Mouse (Mus musculus) ovary, adult 2 months (tissue): Measurements from ENCODE around the gene Dcpp3. TPM values are rescaled to one million over a fixed set of nuclear protein-coding genes. Genes with fewer than 3 reads are reported as not detected.

Experiments
- polyA plus RNA-seq: library from polyadenylated mRNA; depleted of rRNA; stranded (reverse); fragments of >200 nt; gene quantifications from 2 replicates; pipeline ENCODE4 v1.2.3, GENCODE M21; 2012; rRNA removed

The Dcpp3 gene
- polyA plus RNA-seq: 7.0 and 7.8 TPM in 2 replicates

GRCm38 (mm10) chr17:23917158-23917557 lies at the start of gene Dcpp3:
TSS of gene Dcpp3 (plus strand) at chr17:23917458.

GRCm38 (mm10) chr17:23867756-23868155 lies 49.5 kb upstream of the Dcpp3 start, which contains the start of gene Prss21:
TSS of gene Prss21 (plus strand) at chr17:23868056.

GRCm38 (mm10) chr17:23880576-23880975 lies 36.7 kb upstream of the Dcpp3 start, which contains the start of the genes Dcpp1 and Dcpp2:
TSS of gene Dcpp1 (plus strand) at chr17:23880876.
TSS of gene Dcpp2 (plus strand) at chr17:23880880.

GRCm38 (mm10) chr17:23941372-23941771 lies 24.1 kb downstream of the Dcpp3 start, which contains the start of gene Sbp:
TSS of gene Sbp (plus strand) at chr17:23941672.

GRCm38 (mm10) chr17:23955174-23955573 lies 37.9 kb downstream of the Dcpp3 start, which contains the start of gene Sbpl:
TSS of gene Sbpl (minus strand) at chr17:23955274.

Other genes with a start within 250 kb of the Dcpp3 start
- gene Hcfc1r1, start 243.9 kb upstream of the Dcpp3 start, polyA plus RNA-seq: 255 and 265 TPM in 2 replicates
- gene Thoc6, start 243.6 kb upstream of the Dcpp3 start, polyA plus RNA-seq: 33.8 and 40.2 TPM in 2 replicates
- gene Tnfrsf12a, start 240.0 kb upstream of the Dcpp3 start, polyA plus RNA-seq: 86.1 and 128 TPM in 2 replicates
- 0.17 and 0.45 TPM in 2 replicates for gene Cldn6, start 238.2 kb upstream of the Dcpp3 start, polyA plus RNA-seq
- 0.43 and 0.55 TPM in 2 replicates for gene Cldn9, start 233.4 kb upstream of the Dcpp3 start, polyA plus RNA-seq
- 0.20 and 0.23 TPM in 2 replicates for gene 1520401A03Rik, start 194.7 kb upstream of the Dcpp3 start, polyA plus RNA-seq
- gene Pkmyt1, start 191.1 kb upstream of the Dcpp3 start, polyA plus RNA-seq: 42.7 and 44.1 TPM in 2 replicates
- gene Paqr4, start 176.6 kb upstream of the Dcpp3 start, polyA plus RNA-seq: 53.7 and 55.7 TPM in 2 replicates
- gene Kremen2, start 171.6 kb upstream of the Dcpp3 start, polyA plus RNA-seq: 0.11 and 0.25 TPM in 2 replicates
- gene Flywch1, start 145.9 kb upstream of the Dcpp3 start, polyA plus RNA-seq: 49.4 and 56.6 TPM in 2 replicates
- 14.5 and 15.3 TPM in 2 replicates for gene Flywch2, start 131.4 kb upstream of the Dcpp3 start, polyA plus RNA-seq
- 840 and 913 TPM in 2 replicates for gene Srrm2, start 126.9 kb upstream of the Dcpp3 start, polyA plus RNA-seq
- 548 and 704 TPM in 2 replicates for gene Elob, start 88.3 kb upstream of the Dcpp3 start, polyA plus RNA-seq
- gene Prss33, start 81.4 kb upstream of the Dcpp3 start, polyA plus RNA-seq: 0.15 and 0.17 TPM in 2 replicates
- gene Prss32, start 73.6 kb upstream of the Dcpp3 start, polyA plus RNA-seq: 0.71 and 1.6 TPM in 2 replicates
- gene Prss41, start 73.3 kb upstream of the Dcpp3 start, polyA plus RNA-seq: 0.32 and 0.58 TPM in 2 replicates
- not detected in 2 replicates for gene Prss21, start 49.4 kb upstream of the Dcpp3 start, polyA plus RNA-seq
- 1.0 and 5.2 TPM in 2 replicates for gene Dcpp1, start 36.6 kb upstream of the Dcpp3 start, polyA plus RNA-seq
- 1.0 and 1.4 TPM in 2 replicates for gene Dcpp2, start 36.6 kb upstream of the Dcpp3 start, polyA plus RNA-seq
- gene Sbp, start 24.2 kb downstream of the Dcpp3 start, polyA plus RNA-seq: not detected in 2 replicates
- 0.26 TPM in 1 of 2 replicates, not detected in the other for gene Sbpl, start 37.8 kb downstream of the Dcpp3 start, polyA plus RNA-seq
- gene Prss30, start 63.1 kb downstream of the Dcpp3 start, polyA plus RNA-seq: 3.5 and 5.3 TPM in 2 replicates
- gene Prss22, start 80.6 kb downstream of the Dcpp3 start, polyA plus RNA-seq: 0.81 and 0.92 TPM in 2 replicates
- 0.39 and 0.77 TPM in 2 replicates for gene Prss27, start 120.7 kb downstream of the Dcpp3 start, polyA plus RNA-seq
- 51.8 and 52.0 TPM in 2 replicates for gene Kctd5, start 156.0 kb downstream of the Dcpp3 start, polyA plus RNA-seq
- 21.1 and 22.9 TPM in 2 replicates for gene Pdpk1, start 233.5 kb downstream of the Dcpp3 start, polyA plus RNA-seq
- gene Amdhd2, start 246.3 kb downstream of the Dcpp3 start, polyA plus RNA-seq: 80.4 and 91.4 TPM in 2 replicates